Mouse (Mus musculus) spleen, postnatal 4 days (tissue): Measurements from ENCODE around the gene Tnn.

ENCODE experiments used
- DNase-seq, 2 experiments: peaks; one replicate each; pipeline ENCODE4 v3.0.0; 2022; ENCODE audit warnings: low spot score in 2 of 2

Gene Tnn

DNA sequence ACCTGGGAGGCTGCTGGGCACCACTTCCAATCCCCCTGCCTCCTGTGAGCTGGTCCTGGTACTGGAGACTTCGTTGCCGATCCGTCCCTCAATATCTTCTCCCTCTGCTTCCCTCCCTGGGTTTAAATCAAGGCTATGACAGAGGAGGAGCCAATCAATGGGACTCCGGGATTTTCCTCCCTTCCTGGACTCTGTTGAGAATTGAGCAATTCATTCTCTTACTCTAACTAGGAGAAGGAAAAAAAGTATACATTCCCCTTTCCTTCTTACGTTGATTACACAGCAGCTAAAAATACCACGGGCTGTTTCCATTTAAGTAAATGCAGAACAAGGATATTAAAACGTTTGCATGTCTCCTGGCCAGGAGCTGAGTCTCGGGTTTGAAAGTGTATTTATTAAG lies at the start of gene Tnn:
Gene Tnn (minus strand): TSS at position 101 of the 400 bp plus-strand sequence.
- DNase-seq = no peak

DNA sequence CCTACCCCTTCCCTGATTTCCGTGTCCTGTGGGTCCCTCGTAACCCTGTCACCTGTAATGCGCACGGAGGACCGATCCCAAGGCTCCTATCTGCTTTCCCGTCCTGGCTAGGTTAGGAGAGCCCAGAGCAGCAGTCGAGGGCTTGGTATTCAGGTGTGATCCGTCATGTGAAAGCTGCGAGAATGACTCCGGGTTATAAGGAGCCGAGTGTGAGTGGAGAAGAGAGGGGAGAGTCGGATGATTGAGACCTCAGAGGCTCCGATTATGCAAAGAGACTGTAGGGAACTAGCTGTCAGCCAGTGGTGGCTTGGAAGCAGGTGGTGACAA lies 41.9 kb upstream of the Tnn start:
- no peak for DNase-seq

DNA sequence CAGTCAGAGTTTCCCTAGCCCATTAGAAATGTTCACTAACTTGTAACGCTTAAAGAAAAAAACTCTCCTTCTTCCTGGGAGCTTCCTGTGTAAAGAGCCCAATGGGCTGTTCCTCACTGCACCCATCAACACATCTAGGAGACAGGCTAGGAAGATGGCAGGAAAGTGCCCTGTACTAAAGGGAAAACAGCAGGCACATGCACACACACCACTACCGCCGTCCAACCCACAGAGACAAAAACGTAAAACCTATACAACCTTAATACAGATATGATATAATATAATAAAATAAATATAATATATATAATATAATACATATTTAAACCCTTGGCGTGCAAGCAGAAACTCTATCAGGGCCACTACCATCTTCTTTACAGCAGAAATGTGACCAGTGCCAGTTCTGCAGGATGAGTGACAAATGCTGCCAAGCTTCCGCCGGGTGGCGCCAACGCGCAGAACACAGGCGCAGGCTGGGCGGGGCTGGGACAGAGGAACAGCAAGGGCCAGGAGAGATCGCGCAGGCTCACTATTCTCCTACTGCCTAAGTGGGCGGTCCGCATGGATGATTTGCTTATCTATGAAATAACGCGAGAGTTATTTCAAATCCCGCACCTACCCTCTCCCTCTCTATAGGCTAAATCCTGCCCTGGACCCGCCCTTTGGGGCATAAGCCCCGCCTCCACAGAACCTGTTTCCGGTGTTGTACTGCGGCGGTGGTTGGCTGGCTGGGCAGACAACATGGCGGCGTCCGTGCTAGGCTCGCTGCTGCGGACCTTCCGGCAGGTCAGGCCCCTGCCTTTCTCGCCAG lies 41.4 kb upstream of the Tnn start, which contains the start of gene Mrps14:
Gene Mrps14 (plus strand): TSS at position 687 of the 808 bp plus-strand sequence.
- DNase-seq = peak; percentile 98 to 99

DNA sequence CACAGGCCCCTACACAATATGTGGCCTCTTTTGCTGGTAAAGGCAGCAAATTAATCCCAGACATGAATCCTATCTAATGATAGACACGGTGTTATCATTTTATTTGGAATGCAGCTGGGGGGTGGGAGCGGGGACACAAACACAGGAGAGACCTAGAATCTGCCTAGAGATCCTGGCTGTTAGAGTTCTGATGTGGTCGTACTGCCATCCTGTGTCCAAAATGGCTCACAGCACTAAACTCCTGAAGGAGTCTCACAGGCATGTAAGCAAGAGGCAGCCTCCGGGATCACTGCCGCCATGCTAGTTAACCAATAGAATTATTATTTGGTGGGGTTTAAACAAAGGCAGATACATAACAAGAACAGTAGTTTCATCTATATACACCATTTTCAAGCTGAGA lies 31.1 kb upstream of the Tnn start:
- DNase-seq = no peak

DNA sequence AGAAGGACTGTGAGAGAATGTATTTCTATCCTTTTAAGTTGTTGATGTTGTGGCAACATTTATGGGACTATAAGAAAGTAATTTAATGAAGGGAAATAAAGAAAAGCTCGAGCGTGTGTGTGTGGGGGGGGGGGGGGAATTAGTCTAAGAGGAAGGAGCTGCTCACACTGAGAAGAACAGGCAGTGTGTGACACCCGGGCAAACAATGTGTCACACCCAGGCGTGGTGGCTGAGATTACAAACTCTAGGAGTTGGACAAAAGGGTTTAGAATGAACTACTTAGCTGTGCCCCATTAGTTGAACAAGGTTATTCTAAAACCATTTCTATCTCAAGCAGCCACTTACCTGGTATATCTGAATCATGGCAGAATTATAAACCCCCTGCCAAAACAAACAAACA lies 27.8 kb upstream of the Tnn start:
- no peak for DNase-seq

DNA sequence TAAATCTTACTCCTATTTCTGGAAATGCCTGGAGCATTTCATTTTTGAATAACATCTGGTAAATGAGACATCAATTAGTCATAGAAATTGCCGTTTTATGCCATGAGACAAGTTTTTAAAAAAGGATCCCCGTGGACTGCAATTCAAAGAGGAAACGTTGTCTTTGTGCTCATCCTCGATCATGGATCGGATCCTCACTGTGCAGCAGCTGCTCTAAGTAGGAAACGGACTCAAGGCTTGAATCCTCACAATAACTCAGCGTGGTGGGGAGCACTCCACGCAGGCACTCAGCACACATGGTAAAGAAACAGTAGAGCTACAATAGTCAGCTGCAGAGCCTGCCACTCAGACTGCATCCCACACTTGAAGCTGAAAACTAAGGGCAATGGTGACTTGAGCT lies 23.5 kb upstream of the Tnn start:
- no peak for DNase-seq

DNA sequence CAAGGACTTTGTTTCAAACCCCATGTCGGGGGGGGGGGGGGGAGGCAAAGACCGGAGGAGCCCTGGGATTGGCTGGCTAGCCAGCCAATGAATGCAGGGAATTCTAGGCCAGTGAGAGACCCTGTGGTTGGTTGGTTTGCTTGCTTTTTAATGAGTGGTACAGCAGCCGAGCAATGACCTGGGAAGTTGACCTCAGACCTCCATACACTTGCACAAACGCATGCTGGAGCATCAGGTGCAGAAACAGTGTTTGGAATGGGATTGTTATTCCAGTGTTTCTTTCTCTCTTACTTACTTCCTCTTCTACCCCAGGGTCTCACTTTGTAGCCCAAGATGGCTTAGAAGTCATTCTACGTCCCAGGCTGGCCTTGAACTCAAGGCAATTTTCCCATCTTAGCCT lies 13.2 kb upstream of the Tnn start:
- DNase-seq = no peak

DNA sequence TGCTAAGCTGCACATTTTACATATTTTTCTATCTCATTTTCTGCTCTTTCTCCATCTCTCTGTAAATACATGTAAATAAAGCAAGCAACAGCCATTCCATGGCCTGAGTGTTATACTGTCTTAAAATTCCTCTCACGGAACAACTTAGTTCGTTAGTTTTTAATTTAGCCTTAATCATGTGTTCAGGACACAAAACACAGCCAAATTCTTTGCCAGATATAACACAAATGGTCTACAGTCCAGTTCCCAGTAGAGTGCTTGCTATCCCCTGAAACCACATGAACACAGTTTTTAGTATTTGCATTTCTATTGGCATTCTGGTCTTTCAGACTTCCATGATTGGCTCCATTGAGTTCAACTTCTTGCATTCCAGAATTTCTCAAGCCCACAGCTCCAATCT lies 4.8 kb upstream of the Tnn start:
- no peak for DNase-seq

DNA sequence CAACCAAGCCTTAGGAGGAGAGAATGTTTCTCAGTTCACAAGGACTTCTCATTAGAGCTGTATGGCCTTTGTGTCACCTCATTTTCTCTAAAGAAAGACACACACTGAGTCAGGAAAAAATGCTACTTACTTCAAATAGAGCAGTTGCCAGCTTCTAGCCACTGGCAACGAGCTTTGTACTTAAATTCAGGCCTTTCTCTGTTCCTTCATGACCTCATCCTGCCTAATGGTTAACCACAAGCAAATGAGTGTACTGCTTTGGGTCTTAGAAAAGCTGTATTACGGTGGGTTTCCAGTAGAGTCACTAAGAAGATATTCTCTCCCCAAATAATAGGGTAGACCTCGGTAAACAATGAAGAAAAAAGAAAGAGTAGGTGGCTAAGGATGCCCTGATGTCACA lies 2.7 kb downstream of the Tnn start:
- DNase-seq = no peak

DNA sequence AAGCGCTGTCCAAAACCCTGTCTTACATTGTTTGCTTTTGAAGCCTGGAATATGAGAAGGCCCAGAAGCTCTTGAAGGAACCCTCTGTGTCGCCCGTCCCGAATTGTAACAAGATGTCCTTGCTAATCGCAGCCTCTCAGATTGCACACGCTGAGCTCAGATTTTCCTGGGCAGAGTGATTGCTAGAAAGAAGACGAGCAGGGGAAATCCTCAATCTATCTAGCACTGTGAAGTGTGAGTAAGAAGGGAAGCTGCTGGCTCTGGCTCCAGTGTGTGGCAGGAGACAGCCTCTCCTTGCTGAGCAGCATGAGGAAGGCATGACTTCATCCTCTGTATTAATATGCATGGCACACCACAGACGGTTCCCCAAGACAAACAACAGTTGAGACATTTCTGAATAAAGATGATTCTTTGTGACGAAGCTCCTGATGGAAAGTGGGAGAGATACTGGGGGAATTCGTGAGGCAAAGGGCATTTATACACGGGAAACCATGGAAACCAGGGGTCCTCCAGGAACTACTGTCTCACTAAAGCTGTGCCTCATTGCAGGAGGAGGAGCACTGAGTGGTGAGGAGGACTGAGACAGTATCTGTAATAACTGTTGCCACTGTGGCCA lies 4.0 kb downstream of the Tnn start:
- DNase-seq = no peak

DNA sequence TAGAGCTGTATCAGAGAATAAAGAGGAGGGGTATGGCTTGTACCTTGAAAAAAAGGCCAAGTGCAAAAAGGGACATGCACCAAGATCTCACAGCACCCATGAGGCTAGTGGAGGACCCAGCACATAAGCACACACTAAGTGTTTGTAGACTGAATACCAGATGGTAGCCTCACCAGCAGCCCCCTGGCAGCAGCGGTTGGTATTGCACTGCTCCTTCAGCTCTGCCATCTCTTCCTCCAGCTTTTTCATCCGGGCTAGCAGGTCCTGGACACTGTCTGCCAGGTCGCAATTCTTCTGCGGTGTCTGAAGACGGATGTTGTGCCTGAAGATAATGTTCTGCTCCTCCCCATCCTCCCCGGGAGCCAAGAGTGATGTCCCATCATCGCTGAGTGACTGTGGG lies 6.1 kb downstream of the Tnn start:
- no peak for DNase-seq

DNA sequence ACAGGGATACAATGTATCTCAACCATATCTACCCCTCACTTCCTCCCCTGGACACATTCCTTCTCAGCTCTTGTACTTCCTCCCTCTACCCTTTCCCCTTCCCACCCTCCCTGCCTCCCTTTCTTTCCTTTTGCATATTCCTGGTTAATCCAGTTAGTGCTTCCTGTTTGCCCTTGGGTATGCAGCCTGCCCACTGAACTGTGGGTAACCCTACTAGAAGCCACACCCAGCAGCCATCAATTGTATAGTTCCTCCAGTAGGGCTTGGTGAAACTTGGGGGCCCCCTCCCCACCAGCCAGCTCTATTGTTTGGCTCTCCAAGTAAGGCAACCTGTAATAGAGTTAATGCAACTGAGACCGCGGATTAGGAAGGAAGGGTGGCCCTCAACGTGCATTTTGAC lies 7.8 kb downstream of the Tnn start:
- no peak for DNase-seq

DNA sequence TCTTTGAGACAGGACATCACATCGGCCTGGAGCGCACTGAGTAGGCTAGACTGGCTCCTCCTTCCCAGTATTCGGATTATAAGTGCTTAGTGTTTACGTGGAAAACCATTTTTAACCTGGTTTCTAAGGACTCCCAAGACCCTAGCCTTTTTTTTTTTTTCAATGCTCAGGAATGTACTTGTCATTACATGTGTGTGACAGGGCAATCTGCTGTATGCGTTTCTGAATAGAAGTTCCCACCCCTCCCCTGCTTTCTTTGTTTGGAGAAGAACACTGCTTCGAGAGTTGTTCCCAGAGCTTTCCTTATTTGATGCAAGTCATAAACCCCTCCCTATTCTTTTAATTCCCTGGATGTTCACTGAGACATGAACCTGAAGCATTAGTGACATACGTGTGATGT lies 9.0 kb downstream of the Tnn start:
- DNase-seq = no peak

DNA sequence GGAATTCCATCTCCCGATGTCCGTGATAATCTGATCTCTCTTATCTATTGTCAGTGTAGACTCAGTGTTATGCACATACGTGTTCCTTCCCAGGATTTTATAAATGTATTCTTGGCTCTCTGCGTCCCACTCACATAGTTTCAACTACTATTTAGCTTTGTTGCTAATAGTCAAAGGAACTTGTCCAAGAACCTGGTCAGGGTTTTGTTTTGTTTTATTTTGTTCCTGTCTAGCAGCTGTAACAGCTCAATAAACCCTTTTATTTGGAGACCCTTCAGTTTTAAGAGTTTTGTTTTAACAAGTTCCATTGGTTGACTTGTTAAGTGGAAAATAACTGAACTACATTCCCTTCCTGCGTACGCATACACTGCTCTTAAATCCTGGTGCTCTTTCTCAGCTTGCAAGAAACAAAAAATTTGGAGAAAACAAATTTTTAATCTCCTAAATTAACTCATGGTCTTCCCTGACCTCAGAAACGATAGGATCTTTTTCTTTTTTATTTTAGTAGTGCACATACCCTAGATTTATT lies 17.0 kb downstream of the Tnn start:
- DNase-seq = no peak

DNA sequence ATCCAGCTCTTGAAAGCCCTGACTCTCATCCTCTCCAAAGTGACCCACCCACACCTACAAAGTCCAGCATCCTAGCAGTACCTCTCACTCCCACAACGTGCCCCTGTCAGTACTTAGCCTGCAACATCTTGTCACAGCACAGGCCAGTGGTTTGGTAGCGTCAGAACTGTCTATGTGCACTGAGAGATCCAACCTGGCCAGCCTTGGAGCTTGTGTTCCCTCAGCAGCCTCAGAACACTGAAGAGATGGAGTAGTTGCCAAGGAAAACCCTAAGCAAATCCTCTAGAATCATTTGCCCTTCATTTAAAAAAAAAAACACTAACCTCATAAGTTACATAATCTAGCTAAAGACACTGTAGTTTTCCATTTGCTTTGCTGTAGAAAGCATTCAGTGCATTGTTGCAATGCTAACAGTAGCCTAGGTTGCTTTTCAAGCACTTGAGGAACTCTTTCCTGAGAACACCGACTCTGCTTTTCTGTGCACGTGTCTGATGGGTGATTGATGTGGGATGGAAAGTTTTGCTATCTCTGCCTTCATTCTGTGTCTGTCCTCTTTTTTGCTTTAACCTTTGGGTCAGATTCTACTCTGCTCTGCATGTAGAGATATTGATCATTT lies 19.8 kb downstream of the Tnn start:
- no peak for DNase-seq

DNA sequence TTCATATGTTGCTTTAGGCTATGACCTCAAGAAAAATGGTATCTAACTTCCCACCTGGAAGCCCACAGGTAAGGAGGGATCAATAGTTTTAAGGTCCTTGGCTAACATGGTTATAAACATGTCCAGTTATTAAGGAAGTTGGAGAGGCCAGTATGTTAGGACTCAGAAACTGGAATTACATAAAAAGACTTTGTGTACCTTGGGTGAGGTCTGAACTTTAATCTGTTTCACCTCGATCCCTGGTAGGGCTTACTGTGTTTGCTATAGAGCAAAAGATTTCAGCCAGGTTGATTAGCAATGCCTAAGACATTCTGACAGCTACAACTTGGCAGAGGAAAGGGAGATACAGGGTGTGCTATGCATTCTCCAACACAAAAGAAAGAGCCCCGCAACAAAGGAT lies 29.4 kb downstream of the Tnn start:
- no peak for DNase-seq

DNA sequence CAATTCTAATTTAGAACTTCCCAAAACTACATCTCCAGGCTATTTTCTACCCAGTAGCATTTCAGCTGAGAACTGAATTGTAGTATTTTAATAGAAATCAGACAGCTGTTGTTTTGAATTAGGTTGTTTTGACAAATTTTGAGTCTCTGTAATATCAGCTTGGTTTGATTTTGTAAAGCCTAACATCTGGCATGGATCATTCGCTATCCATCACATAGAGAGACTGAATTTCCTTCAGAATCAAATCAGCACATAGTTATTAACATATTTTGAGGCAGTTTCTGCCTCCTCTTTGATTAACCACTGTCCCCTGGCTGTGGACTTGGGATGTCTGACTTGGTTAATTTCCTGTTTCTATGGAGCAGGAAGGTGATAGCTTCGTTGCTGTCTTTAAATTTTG lies 44.8 kb downstream of the Tnn start:
- no peak for DNase-seq

DNA sequence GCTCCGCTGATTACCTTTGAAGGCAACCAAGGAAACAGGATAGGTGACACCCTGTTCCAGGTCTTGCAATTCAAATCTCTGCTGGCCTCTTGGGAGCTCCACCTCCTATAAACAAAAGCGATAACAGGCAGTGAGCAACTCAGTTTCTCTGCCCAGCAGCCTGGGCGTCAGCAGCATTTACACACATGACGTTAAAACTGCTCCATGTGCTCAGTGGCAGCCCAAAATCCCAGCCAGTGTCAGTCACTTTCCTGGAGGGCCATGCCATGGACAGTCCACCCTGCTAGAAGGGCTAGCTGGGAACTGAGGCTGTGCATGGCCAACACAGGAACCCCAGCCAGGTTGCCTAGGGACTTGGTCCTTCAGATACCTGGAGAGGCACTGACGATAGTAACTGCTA lies 48.0 kb downstream of the Tnn start:
- no peak for DNase-seq

DNA sequence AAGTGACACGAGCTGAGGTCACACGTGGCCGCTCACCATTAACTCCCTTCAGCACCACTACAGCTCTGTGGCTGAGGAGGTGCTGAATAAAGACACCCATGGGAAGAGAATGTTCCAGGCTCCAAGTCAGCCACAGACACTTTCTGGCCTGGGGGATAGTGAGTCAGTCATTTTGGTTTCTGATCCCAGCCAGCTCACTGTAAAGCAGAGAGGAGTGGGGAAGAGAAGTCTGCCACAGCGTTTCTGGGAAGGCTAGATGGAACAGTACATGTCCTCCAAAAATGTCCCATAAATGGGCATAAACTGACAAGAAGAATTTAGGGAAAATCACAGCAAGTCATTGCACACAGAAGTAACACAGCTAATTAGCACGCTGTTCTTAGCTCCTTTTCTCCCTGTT lies 52.4 kb downstream of the Tnn start:
- DNase-seq = no peak

DNA sequence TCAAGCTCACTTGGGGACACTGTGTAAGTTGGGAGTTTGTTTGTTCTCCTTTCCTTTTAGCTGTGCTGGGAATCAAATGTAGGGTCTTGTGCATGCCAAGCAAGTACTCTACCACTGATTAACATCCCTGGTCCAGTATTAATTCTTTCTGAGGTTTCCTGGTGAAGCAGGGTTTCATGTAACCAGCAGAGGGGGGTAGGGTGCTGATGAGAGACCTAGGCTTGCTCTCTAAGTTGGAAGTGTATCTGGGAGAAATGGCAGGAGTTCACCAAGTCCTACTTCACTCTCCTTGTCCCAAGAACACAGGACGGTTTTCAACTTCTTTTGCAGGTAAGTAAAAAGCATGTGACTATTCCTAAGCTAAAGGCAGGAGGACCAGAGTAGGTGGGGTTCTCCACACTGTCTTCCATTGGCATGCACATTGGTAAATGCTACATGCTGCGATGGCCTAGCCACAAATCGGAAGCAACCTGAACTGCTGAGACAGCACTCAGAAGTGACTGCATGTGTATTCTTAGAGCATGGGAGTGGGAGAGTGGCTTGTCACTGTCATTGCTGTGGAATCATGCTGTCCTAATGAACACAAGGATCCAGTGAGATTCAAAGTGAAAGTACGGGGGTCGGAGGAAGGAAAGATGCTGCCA lies 53.6 kb downstream of the Tnn start:
- no peak for DNase-seq

DNA sequence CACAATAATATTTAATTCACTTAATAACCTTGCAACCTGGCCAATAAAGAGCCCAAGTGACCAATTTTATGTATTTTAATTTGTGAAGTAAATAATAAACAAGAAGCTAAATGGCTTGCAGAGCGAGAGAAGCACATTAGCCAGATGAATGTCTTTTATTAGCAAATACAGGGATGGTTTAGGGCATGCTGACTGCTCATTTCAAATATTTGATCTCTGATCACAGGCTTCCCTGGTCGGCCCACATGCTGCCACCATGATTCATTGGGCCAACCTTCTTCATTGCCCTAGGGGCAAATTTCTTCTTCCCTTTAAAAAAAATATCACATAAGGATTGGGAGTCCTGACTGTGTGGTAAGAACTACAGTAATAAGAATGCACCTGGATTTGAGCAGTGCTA lies 66.7 kb downstream of the Tnn start:
- no peak for DNase-seq

DNA sequence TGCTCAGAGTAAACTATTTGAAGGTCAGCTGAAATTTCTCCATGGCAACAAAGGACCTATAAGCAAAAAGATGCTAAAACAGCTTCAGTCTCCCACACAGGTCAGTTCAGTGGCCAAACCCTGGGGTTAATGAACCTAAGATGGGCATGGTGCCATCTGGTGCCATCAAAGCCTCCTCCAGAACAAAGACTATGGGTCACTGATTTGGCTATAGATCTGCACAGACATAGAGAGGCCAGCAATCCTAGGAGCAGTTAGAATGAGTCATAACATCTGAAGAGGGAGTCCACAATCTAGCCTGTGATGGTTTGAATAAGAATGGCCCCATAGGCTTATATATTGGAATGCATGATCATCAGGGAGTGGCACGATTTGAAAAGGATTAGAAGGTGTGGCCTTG lies 69.1 kb downstream of the Tnn start:
- DNase-seq = no peak

DNA sequence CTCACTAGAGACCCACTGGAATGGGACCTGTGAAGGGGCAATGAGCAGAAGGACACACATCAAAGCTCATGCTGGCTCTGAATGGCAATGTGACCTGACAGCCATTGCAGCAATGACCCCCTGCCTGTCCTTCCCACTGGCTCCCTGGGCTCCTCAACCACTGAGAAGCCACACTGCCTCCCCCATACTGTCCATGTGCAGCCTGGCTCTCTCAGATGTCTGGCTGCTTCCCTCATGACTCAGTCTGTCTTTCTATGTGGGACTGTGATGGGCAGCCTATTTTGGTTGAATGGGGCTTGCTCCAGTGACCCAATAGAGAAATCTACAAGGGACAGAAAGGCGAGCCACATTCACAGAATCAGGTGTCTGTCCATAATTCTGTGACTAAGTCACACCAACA lies 70.7 kb downstream of the Tnn start:
- DNase-seq = no peak
